Mouse (Mus musculus) limb, embryonic 15.5 days (tissue): ENCODE results near the gene Steap1. TPM values are rescaled to one million over a fixed set of nuclear protein-coding genes. Genes with fewer than 3 reads are reported as not detected.

Experiments
- polyA plus RNA-seq: library from polyadenylated mRNA; unstranded; fragments of >200 nt; fragmentation: Nextera tagmentation; extraction: Ambion mirVana; gene quantifications from 2 replicates; pipeline ENCODE4 v1.2.1, GENCODE M21; 2015

Steap1 gene
- polyA plus RNA-seq, 1 experiment from 2014 or later: 5.3 TPM

Other genes starting within 250 kb of the Steap1 start
- gene Cldn12, start 234.4 kb downstream of the Steap1 start, polyA plus RNA-seq: 14.3 and 15.3 TPM in 2 replicates
- gene Gtpbp10, start 189.8 kb downstream of the Steap1 start, polyA plus RNA-seq: 18.9 and 20.2 TPM in 2 replicates
- gene Gm8773, start 175.5 kb downstream of the Steap1 start, polyA plus RNA-seq: 0.95 and 1.0 TPM in 2 replicates
- 1.9 and 2.1 TPM in 2 replicates for gene Cfap69, start 85.1 kb downstream of the Steap1 start, polyA plus RNA-seq
- 4.2 and 4.6 TPM in 2 replicates for gene Steap2, start 54.7 kb downstream of the Steap1 start, polyA plus RNA-seq